Mouse (Mus musculus) naive thymus-derived CD4-positive, alpha-beta T cell, adult 2 months (primary cell): ENCODE measurements around the gene Zfp28.
"Not testable (repeated sequence)": the region's sequence is repeated elsewhere in the genome, so short reads cannot be mapped to it uniquely, and the experiment has no call there.

Source experiments
- DNase-seq: peaks from one replicate; pipeline ENCODE4 v3.0.0-alpha.2; 2011; ENCODE audit warnings: low read depth

Gene Zfp28

GRCm38 (mm10) chr7:6383044-6383455 lies at the start of gene Zfp28:
Zfp28 (plus strand) TSS chr7:6383295.
- peak; percentile 91 for DNase-seq

DNA sequence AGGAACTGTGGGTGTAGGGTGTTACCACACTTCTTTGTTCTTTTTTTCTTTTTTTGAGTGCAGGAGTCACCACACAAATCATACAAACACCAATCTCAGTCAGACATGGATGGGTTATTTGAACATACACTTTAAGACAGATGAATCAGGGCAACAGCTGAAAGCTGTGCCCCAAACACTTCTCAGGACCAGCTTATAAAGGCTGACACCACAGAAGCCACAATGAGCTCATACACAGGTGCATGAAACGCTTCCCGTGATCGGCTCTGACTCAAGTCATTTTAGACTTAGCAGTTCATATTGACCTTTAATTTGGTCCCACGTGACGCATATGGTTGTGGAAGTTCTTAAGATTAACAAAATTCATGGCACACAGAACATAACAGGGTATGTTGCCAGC lies 43.2 kb upstream of the Zfp28 start:
- DNase-seq: no peak

DNA sequence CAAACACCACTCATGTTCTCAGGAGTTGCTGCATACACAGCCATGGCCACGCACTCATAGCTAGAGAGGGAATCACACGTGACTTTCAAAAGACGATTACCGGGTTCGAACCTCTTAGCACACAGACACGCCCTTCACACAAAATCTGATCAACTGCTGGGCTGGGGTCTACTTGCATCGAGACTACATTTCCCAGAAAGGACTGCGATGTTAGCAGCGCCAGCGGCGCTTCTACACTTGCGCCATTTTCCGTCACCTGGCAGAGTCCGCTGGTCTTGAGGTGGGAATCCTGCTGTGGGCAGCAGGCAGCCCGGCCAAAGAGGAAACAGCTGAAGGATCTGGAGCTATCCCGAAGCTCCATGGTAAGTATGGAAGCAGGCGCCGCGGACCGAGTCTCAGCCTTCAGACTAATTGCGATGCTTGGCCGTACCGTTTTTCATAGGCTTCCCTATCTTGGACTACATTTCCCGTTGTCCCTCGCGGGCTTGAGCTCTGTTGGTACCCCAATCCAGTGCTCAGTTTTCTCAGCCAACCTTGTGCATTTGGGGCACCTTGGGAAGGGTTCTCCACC lies 39.5 kb upstream of the Zfp28 start, which contains the start of gene Gm3854:
TSS of gene Gm3854 (plus strand) at position 259 of the 571 bp plus-strand sequence.
- peak; percentile 55 for DNase-seq

GRCm38 (mm10) chr7:6344124-6344523 lies 39.0 kb upstream of the Zfp28 start:
- DNase-seq: no peak

- DNase-seq: no peak
These were observed 25.0 kb upstream of the Zfp28 start for GRCm38 (mm10) chr7:6358121-6358520.

DNA sequence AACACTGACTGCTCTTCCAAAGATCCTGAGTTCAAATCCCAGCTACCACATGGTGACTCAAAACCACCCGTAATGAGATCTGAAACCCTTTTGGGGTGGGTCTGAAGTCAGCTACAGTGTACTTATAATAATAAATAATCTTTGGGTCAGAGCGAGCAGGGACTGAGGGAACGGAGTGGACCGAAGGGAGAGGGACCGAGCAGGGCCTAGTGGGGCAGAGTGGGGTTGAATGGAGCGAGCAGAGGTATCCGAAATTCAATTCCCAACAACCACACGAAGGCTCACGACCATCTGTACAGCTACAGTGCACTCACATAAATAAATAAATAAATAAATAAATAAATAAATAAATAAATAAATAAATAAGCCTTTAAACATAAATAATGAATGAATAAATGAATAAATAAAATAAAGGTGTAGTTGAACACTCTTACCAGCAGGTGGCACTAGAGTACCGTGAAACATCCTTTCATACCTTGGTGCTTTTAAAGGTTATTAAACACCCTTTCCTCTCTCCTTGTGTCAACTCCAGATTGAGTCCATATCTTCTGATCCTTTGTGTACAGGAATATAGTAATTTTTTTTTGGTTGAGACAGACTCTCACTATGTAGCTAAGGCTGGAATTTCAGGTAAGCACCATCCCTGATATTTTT lies 24.0 kb upstream of the Zfp28 start:
- peak; percentile 87 for DNase-seq

DNA sequence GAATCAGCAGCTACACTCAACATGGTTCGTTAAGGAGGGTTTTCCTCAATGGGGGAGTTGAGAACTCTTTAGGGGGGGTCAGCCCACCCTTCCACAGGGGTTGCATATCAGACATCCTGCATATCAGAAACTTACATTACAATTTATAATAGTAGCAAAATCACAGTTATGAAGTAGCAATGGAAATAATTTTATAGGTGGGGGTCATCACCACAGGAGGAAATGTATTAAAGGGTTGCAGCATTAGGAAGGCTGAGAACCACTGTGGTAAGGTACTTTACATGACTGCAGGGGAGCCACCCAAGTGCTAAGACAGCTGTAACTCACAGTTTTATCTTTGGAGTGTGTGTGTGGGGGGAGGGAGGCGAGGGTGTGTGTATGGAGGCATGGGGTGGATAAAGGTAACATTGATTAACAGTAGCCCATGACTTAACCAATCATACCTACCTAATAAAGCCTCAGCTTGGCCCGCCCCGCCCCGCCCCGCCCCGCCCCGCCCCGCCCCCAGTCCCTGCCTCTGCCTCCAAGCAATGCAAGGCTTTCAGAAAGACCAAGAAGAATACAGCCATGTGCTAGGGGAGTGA lies 22.5 kb upstream of the Zfp28 start:
- no peak for DNase-seq

- DNase-seq: no peak
These were observed 21.3 kb upstream of the Zfp28 start for GRCm38 (mm10) chr7:6361756-6362155.

GRCm38 (mm10) chr7:6362268-6363046 lies 20.6 kb upstream of the Zfp28 start:
- DNase-seq: peak; percentile 99

DNA sequence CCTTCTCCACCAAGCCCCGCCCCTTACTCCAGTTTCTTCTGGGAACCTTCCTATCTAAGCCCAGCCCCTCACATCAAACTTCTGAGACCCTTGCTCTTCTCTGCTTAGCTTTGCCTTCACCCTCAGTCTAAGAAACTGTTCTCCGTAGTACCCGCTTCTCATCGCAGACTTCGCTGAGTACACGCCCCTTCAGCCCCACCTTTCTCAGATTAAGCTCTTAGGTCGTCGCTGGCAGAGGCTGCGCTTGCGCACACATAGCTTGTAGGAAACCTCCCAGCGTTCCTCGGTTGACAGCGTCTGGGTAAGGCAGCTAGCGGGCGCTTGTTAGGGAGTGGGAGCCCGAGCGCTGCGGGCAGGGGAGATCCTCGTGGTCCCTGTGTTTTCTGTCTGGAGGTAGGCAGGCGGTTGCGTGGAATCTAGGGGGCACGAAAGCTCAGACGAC lies 20.0 kb upstream of the Zfp28 start, which contains the start of gene Zfp78:
TSS of gene Zfp78 (plus strand) at position 234 of the 442 bp plus-strand sequence.
- DNase-seq: peak; percentile 97

- peak; percentile 14 for DNase-seq
These were observed 18.3 kb upstream of the Zfp28 start for GRCm38 (mm10) chr7:6364761-6365160.

DNA sequence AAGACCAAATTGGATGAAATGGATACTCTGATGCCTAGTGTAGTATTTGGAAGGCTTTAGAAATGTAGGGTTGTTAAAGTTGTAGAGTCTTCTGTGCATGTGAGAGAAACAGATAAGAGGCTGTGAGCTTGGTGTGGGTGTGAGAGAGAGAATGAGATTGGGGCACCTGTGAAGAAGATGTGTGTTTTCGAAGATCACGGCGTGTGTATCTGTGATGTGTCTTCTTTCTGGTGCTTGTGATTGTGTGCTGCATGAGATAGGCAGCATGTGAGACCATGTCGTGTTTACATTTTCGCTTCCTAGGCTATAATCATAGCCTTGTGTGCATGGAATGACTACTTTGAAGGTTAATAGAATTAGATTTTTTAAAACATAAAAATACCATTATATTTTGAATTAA lies 15.9 kb upstream of the Zfp28 start:
- DNase-seq: no peak

GRCm38 (mm10) chr7:6368146-6368545 lies 14.9 kb upstream of the Zfp28 start:
- DNase-seq: not testable (repeated sequence)

DNA sequence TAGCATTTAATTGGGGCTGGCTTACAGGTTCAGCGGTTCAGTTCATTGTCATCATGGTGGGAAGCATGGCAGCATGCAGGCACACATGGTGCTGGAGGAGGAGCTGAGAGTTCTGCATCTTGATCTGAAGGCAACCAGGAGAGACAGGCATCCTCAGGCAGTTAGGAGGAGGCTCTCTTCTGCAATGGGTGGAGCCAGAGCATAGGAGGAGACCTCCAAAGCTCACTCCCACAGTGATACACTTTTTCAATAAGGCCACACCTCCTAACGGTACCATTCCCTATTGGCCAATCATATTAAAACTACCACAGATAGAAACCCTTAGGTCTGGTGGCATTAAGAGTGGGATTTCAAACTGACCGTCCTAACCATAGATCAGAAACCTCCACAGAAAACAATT lies 13.6 kb upstream of the Zfp28 start:
- no peak for DNase-seq

- DNase-seq: no peak
These were observed 10.1 kb upstream of the Zfp28 start for GRCm38 (mm10) chr7:6372993-6373392.

DNA sequence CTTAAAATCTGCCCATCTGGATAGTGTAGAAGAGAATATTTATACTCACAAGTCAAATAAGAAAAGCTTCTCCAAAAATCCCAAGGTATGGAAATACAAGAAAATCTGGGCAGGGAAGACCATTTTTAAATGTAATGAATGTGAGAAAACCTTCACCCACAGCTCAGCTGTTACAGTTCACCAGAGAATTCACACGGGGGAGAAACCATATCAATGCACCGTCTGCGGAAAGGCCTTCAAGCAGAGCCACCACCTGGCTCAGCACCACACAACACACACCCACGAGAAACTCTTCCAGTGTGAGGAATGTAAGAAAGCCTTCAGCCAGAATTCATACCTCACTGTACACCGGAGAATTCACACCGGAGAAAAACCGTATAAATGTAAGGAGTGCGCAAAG lies 4.7 kb upstream of the Zfp28 start:
- no peak for DNase-seq

- DNase-seq: no peak
These were observed 1.7 kb upstream of the Zfp28 start for GRCm38 (mm10) chr7:6381431-6381830.

- DNase-seq: no peak
These were observed 916 bp downstream of the Zfp28 start for GRCm38 (mm10) chr7:6384011-6384410.

DNA sequence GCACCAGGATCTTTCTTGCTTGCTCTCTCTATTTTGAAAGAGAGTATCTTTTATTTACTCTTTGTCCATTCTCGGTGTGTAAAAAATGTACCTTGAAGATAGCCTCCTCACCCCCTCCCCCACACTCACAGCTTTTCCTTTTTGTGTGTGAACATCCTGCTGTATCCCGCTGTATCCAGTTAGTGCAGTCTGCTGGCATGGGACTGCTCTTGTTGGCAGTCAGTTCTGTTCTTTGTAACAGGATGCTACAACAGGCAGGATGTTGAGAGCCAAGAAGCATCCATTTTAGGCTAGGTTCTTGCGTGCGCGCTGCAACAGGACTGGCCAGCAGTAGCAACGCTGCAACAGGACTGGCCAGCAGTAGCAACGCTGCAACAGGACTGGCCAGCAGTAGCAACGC lies 3.9 kb downstream of the Zfp28 start:
- no peak for DNase-seq

DNA sequence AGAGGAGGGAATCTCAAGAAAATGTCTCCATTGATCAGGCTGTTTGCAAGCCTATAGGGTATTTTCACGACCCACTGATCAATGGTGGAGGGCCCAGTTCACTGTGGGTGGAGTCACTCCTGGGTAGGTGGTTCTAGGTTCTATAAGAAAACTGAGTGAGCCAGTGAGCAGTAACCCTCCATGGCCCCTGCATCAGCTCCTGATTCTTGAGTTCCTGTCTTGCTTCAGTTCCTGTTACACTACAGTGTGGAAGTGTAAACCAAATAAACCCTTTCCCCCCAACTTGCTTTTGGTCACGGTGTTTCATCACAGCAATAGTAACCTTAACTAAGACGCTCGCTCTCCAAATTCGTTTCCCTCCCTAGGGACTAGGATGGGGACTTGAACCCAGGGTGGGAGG lies 5.9 kb downstream of the Zfp28 start:
- no peak for DNase-seq

DNA sequence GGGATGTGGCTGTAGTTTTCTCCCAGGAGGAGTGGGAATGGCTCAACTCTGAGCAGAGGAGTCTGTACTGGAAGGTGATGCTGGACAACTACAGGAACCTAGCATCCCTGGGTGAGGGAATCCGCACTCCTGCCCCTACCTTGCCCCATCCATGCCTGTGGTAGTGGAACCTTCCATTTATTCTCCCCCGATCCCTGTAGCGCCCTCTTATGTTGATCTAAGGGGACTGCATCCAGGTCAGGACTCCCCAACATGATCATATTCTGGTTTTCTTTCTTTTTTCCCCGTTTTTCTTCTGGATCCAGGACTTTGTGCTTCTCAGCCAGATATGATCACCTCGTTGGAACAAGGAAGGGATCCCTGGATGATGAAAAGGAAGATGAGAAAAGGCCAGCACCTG lies 6.4 kb downstream of the Zfp28 start:
- DNase-seq: no peak
